Mouse (Mus musculus) limb, embryonic 10.5 days (tissue): Measurements from ENCODE around the gene Dhx40. TPM values are rescaled to one million over a fixed set of nuclear protein-coding genes. Genes with fewer than 3 reads are reported as not detected.

Experiments
- DNase-seq: peaks from one replicate; pipeline ENCODE4 v3.0.0-alpha.2; 2017; ENCODE audit warnings: low spot score
- H3K27ac ChIP-seq: fragments of 300-500 bp; sonication (generic); 2 replicates; pipeline ENCODE4 v1.5.1; 2016; ENCODE audit warnings: mild to moderate bottlenecking
- H3K27me3 ChIP-seq: fragments of 300-500 bp; sonication (generic); 2 replicates; pipeline ENCODE4 v1.6.1; 2016; ENCODE audit warnings: low read depth, mild to moderate bottlenecking; ENCODE audit not compliant: poor library complexity, severe bottlenecking
- H3K36me3 ChIP-seq: fragments of 300-500 bp; sonication (generic); 2 replicates; pipeline ENCODE4 v1.6.1; 2016; ENCODE audit warnings: mild to moderate bottlenecking, moderate library complexity
- H3K4me1 ChIP-seq: fragments of 300-500 bp; sonication (generic); 2 replicates; pipeline ENCODE4 v1.6.1; 2016
- H3K4me3 ChIP-seq: fragments of 300-500 bp; sonication (generic); 2 replicates; pipeline ENCODE4 v1.5.1; 2016; ENCODE audit warnings: mild to moderate bottlenecking, moderate library complexity
- H3K9me3 ChIP-seq: fragments of 300-500 bp; sonication (generic); replicated peaks from 2 replicates; pipeline ENCODE4 v1.6.1; 2016; ENCODE audit warnings: mild to moderate bottlenecking
- WGBS: fragments of 180-500 bp; shearing (Covaris S2); methylation state at CpG from one replicate; pipeline ENCODE4 v1.1.7; 2016; 5-methylcytosine and 5-hydroxymethylcytosine counted together
- polyA plus RNA-seq: library from polyadenylated mRNA; unstranded; fragments of >200 nt; fragmentation: Nextera tagmentation; extraction: Ambion mirVana; gene quantifications from 2 replicates; pipeline ENCODE4 v1.2.1, GENCODE M21; 2016

Dhx40 gene
- 28.4 and 36.1 TPM in 2 replicates for polyA plus RNA-seq

DNA sequence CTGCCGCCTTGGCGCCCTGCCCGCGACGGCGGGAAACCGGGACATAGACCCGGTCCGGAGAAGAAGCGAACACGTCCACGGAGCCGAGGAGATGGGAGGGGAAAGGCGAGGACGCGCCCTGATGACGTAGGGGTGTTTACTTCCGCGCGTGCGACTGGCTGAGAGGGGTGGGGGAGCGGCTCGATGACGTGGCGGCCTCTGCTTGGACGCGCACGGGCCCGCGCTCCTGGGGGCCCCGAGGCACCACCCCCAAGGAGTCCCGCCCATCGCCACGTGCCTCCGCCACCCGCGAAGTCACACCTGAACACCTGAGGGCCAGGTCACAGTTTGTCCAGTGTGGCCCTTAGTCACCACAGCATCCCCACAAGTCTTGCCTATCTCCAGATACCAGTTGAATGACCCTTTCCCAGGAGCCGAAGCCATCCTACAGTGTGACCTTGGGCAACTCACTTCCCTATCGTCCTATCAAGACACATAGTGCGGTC lies at the start of gene Dhx40:
Dhx40 (minus strand) TSS at position 242 of the 485 bp plus-strand sequence.
- H3K36me3 ChIP-seq = peaks cover 38% of the 10 kb centered on the region
- peak within 1 kb of the TSS; percentile 88 for H3K27ac ChIP-seq
- H3K4me1 ChIP-seq = peaks cover 4% of the 10 kb centered on the region; the same call in 1 of the 2 replicates
- DNase-seq = peak; percentile 96
- WGBS = 5% methylated on average over 40 of the region's 40 CpGs
- H3K9me3 ChIP-seq = no peaks in the 10 kb centered on the region
- H3K27me3 ChIP-seq = no peaks in the 10 kb centered on the region
- peak within 1 kb of the TSS; percentile 99 for H3K4me3 ChIP-seq

DNA sequence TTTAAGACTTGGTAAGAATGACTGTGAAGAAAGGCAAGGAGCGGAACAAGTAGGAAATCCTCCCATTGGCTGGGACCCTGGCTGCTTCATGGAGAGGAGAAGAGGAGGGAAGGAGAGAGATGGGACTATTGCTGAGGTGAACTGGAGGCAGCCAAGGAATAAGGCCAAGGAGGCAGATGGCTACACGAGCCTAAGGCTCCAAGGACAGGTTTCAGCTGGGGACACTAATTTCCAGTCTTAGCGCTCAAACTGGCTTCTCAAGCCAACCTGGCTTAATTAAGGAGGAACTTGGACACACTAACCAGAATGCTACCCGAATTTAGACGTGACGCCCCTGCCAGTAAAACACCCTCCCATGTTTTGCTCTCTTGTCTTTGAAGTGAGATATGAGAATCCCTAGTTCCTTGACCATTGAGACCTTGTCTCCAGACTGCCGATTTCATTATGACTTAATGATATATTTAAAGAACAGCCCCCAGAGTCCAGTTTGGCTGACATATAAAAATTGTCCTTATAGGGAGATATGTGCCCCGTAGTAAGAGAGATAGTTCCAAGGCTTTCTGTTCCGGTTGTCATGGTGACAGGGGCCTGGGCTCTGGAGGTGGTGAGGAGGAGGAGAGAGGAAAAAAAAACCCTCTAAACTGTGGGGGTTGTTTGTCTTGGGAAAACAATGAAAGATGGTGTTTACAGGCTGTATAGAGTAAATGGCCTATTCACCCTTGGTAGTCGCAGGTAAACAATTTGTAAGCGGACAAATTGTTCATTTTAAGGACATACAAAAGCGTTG lies 48.3 kb upstream of the Dhx40 start:
- H3K4me1 ChIP-seq = peaks cover 20% of the 10 kb centered on the region; the same call in 1 of the 2 replicates
- no peak for DNase-seq
- no peak overlapping the region for H3K4me3 ChIP-seq
- 84% methylated on average over 12 of the region's 12 CpGs for WGBS
- H3K9me3 ChIP-seq = no peaks in the 10 kb centered on the region
- no peaks in the 10 kb centered on the region for H3K36me3 ChIP-seq
- no peaks in the 10 kb centered on the region for H3K27me3 ChIP-seq
- no peak overlapping the region for H3K27ac ChIP-seq

DNA sequence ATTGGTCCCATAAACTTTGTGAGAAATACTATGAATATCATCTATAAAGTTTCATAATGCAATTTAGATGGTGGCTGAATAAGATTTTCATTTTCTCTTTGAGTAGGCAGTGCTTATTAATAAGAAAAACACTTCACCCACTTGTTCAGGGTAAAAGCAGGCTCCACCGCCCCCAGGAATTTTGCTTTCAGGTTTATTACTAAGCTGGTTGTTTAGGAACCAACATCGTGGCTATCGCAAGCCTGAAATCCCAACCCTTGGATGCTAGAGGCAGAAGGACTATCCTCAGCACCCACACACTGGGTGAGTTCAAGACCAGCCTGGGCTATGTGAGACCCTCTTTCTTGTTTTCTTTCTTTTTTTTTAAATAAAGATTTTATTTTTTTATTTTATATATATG lies 45.5 kb upstream of the Dhx40 start:
- Histone ChIP-seq H3K4me3 (no peak overlapping the region), H3K4me1 (peaks cover 17% of the 10 kb centered on the region; the same call in 1 of the 2 replicates), H3K27me3 (no peaks in the 10 kb centered on the region), H3K36me3 (no peaks in the 10 kb centered on the region), H3K27ac (no peak overlapping the region), H3K9me3 (no peaks in the 10 kb centered on the region)
- no peak for DNase-seq
- WGBS = 75% methylated on average over 3 of the region's 3 CpGs

DNA sequence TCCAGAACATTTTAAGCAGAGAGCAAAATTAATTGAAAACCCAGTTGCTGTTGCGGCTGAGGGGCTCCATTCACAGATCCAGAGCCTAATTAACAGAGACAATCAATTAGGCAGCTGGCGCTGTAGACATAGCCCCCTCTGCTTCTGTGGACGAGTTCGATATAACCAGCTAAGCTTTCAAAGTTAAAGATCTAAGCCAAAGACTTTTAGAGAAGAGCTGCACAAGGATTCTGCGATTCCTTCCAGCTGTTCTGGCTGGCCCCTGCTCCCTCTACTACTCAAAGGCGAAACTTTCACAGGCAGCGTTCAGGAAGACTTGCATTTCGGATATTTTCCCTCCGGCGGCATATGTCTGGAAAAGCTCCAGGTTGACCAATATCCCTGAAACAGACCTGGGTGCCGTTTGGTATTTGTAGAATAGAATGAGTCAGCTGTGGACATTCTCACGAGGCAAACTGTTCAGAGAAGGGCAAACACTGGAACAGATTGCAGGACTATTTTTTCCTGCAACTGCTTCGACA lies 45.0 kb upstream of the Dhx40 start:
- no peaks in the 10 kb centered on the region for H3K36me3 ChIP-seq
- WGBS = 71% methylated on average over 13 of the region's 13 CpGs
- no peaks in the 10 kb centered on the region for H3K9me3 ChIP-seq
- DNase-seq = no peak
- no peak overlapping the region for H3K27ac ChIP-seq
- H3K4me3 ChIP-seq = no peak overlapping the region
- no peaks in the 10 kb centered on the region for H3K27me3 ChIP-seq
- H3K4me1 ChIP-seq = peaks cover 17% of the 10 kb centered on the region; the same call in 1 of the 2 replicates

DNA sequence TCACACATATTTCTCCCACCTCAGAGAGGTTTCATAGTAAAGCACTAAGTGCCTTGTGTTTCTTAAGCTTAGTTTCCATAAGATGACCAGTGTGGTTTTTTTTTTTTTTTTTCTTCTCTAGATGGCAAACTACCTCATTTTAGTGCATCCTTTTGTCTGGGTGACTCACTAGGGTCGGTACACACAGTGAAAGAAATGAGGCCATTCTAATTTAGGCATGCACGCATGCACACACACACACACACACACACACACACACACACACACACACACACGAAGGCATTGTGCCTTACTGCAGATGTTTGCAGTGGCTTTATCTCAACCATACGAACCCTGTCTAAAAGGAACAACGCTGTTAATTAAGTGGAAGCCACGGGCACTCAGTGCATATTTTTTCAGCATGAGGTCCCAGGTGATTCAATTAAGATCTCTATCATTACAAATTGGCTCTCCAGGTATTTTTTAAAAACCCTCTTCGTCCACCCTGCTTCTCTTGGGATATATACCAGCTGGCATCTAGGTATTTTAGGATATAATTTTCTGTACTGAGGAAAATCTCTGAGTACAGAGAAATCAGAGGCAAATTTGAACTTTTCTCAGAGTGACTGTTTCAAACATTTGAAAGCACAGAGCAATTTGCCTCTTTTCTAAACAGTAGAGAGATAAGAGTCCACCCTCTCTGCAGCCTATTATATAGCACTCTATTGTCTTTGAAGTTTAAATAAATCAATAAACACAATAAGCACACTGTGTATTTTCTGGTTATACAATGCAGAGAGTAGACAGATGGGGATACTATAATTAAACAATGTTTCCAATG lies 44.4 kb upstream of the Dhx40 start:
- H3K36me3 ChIP-seq = no peaks in the 10 kb centered on the region
- H3K4me1 ChIP-seq = peaks cover 17% of the 10 kb centered on the region; the same call in 1 of the 2 replicates
- DNase-seq = no peak
- H3K9me3 ChIP-seq = no peaks in the 10 kb centered on the region
- 67% methylated on average over 7 of the region's 7 CpGs for WGBS
- H3K27me3 ChIP-seq = no peaks in the 10 kb centered on the region
- no peak overlapping the region for H3K27ac ChIP-seq
- H3K4me3 ChIP-seq = no peak overlapping the region

DNA sequence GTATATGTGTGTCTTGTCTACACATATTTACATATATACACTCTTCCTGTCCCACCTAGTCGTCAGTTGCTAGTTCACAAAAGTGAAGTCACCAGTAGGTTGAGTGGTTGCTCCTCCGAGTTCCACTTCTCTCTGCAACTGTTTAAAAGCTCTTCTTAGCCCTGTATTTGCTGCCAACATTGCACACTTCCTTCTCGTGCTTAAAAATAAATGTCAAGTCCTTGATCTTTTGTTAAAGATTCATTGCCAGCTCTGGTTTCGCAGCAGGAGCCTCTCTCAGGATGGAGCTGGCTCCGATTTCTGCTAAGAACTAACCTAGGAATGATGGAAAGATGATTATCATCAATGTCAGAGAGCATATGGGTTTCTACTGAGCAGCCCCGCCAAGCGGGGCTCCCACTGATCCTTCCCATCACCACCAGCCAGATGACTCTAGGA lies 43.7 kb upstream of the Dhx40 start:
- Histone ChIP-seq H3K36me3 (no peaks in the 10 kb centered on the region), H3K27ac (no peak overlapping the region), H3K27me3 (no peaks in the 10 kb centered on the region), H3K4me3 (no peak overlapping the region), H3K4me1 (peaks cover 17% of the 10 kb centered on the region; the same call in 1 of the 2 replicates), H3K9me3 (no peaks in the 10 kb centered on the region)
- 81% methylated on average over 7 of the region's 7 CpGs for WGBS
- DNase-seq = no peak

DNA sequence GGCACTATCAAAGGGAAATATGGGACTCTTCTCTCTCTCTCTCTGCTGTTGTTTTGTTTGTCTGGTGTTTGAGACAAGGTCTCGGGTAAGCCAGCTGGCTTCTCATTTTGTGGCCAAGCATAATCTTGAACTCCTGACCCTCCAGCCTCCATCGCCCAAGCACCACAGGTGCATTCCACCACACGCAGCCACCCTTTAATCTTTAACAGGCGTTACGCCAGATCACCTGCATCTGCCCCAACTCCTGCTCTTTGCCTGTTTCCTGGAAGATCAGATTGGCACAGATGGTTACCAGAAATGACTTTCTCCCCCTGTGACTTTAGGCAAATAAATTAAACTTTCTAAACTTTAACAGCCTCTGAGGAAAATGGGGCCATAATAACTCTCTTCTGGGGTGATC lies 36.3 kb upstream of the Dhx40 start:
- no peak overlapping the region for H3K4me3 ChIP-seq
- no peak overlapping the region for H3K27ac ChIP-seq
- H3K4me1 ChIP-seq = no peaks in the 10 kb centered on the region; the same call in 1 of the 2 replicates
- WGBS = 70% methylated on average over 5 of the region's 5 CpGs
- no peaks in the 10 kb centered on the region for H3K9me3 ChIP-seq
- no peaks in the 10 kb centered on the region for H3K36me3 ChIP-seq
- H3K27me3 ChIP-seq = no peaks in the 10 kb centered on the region
- DNase-seq = no peak

DNA sequence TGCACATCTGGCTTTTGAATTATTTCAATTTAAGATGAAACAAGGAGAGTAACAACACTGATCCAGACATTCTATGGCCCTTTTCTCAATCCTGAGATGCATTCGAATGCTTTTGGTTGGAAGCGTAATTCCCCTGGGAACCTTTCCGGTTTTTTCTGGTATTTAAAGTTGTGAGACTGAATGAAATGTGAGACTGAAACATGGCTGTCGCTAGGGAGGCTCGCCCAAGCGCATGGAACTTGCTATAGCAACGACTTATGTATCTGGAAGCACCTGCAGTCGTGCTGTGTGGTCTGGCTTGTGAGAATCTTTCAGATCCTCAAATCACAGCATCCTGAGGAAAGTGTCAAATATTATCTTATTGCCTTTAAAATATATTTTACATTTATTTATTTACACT lies 33.7 kb upstream of the Dhx40 start:
- Histone ChIP-seq H3K4me3 (no peak overlapping the region), H3K4me1 (no peaks in the 10 kb centered on the region; the same call in 1 of the 2 replicates), H3K9me3 (no peaks in the 10 kb centered on the region), H3K36me3 (no peaks in the 10 kb centered on the region), H3K27me3 (no peaks in the 10 kb centered on the region), H3K27ac (no peak overlapping the region)
- WGBS = 89% methylated on average over 8 of the region's 8 CpGs
- no peak for DNase-seq

DNA sequence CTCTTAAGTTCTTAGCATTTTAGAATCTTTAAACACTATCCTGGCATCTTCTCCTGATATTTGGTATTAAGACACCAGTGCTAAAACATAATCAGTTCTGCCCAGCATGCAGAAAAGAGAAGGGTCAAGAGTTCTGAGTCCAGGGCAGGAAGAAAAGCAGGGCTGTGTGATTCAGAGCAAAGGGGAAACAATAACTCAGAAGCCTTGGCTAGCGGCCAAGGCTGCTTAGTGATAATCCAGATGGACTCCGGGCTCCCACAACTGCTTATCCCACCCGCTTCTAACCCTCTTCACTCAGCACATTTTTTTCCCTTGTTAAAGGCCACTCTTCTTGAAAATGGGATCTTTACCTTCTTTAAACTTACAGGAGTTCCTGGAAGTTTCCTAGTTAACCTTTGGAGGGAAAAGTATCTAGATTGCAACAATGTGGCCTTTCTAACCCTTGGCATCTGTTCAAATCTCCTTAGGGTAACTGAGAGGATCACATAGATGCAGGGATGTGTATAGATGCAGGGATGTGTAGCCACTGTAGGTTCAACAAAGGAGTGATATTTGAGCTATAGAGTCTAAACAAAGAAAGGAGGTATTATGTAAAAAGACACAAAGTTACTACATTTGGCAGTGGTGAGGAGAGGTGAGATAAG lies 33.1 kb upstream of the Dhx40 start:
- WGBS = 66% methylated on average over 3 of the region's 3 CpGs
- Histone ChIP-seq H3K4me3 (no peak overlapping the region), H3K27me3 (no peaks in the 10 kb centered on the region), H3K9me3 (no peaks in the 10 kb centered on the region), H3K4me1 (no peaks in the 10 kb centered on the region; the same call in 1 of the 2 replicates), H3K36me3 (no peaks in the 10 kb centered on the region), H3K27ac (no peak overlapping the region)
- DNase-seq = no peak

DNA sequence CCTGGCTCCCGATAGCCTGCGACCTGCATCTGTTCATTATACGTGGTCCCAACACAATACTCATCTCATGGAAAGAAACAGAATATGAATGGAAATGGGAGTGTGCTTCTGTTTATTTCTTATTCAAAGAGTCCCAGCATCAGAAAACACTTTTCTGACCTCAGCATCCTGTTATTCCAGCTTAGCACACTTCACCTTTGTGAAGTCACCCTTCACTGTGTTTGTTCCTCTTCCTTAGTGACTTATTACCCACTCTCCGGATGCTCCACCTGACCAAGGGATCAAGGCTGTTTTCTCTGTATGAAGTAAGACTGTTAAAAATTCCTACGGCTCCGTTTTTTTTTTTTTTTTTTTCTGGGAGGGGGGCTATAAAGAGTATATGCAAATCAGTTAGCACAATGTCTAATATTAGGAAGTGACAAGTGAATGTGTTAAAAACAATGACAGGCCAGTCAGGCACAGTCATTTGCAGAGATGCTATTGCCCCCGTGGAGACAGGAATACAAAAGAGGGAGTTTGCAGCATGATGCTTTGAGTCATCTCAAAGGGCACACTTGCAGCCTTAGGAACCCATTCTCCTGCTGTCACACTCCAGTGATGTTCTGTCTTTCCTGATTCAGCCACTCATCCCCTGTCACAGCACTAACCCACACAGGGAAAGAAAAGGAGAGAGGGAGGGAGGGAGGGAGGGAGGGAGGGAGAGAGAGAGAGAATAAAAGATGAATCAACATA lies 32.3 kb upstream of the Dhx40 start:
- Histone ChIP-seq H3K36me3 (no peaks in the 10 kb centered on the region), H3K4me3 (no peak overlapping the region), H3K4me1 (no peaks in the 10 kb centered on the region; the same call in 1 of the 2 replicates), H3K27me3 (no peaks in the 10 kb centered on the region), H3K9me3 (no peaks in the 10 kb centered on the region), H3K27ac (no peak overlapping the region)
- no peak for DNase-seq
- 74% methylated on average over 7 of the region's 7 CpGs for WGBS

DNA sequence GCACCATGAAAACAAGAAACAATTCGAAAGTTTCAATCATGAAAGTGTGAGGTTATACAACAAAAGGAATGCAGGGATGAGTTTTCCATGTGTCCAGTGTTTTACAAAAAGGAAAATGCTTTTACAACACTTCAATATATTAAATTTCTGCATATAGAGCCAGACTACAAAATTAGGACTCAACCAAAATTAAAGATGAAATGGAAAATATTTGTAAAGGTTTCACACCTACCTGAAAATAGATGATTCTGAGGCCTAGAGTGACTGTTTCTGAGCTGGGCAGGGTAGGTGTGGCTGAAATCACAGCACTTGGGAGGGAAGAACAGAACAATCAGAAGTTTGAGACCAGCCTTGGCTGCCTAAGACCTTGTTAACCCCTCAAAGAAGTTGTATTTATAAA lies 31.2 kb upstream of the Dhx40 start:
- H3K4me3 ChIP-seq = no peak overlapping the region
- H3K36me3 ChIP-seq = no peaks in the 10 kb centered on the region
- WGBS = 76% methylated on average over 1 of the region's 1 CpGs
- no peaks in the 10 kb centered on the region for H3K27me3 ChIP-seq
- no peak for DNase-seq
- H3K4me1 ChIP-seq = no peaks in the 10 kb centered on the region; the same call in 1 of the 2 replicates
- no peak overlapping the region for H3K27ac ChIP-seq
- H3K9me3 ChIP-seq = no peaks in the 10 kb centered on the region

DNA sequence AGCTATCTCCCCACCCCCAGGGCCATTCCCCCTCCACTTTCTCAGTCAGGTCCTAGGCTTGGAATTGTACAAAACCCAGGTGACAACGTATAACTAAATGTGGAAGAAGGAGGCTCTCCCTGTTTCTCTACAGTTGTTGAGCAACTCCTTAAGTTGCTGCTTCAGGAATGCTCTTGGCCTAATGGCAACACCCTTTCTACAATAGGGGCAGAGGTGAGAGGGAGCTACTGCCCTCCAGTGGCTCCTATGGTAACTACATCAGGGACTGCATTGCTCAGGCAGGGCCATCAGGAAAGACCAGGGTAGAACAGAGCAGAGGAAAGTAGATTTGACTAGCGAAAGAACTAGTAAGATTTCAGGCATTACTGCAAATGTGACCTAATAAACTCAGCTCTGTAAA lies 28.8 kb upstream of the Dhx40 start:
- H3K27ac ChIP-seq = no peak overlapping the region
- WGBS = 47% methylated on average over 2 of the region's 2 CpGs
- H3K9me3 ChIP-seq = no peaks in the 10 kb centered on the region
- no peaks in the 10 kb centered on the region for H3K4me1 ChIP-seq
- peak; percentile 56 for DNase-seq
- no peak overlapping the region for H3K4me3 ChIP-seq
- no peaks in the 10 kb centered on the region for H3K36me3 ChIP-seq
- H3K27me3 ChIP-seq = no peaks in the 10 kb centered on the region
